Mouse (Mus musculus): ENCODE measurements around the gene Nt5c2. TPM values are rescaled to one million over a fixed set of nuclear protein-coding genes. Genes with fewer than 3 reads are reported as not detected.
A peak's percentile ranks its signal among the peaks of the same experiment; 100 is the strongest.
"Not testable (repeated sequence)": the region's sequence is repeated elsewhere in the genome, so short reads cannot be mapped to it uniquely, and the experiment has no call there.

Nt5c2 gene
- total and polyA plus RNA-seq, 2 experiments from 2014 or later = 64.1 to 81.8 TPM

GRCm38 (mm10) chr19:46998953-46999352 lies 16.0 kb downstream of the Nt5c2 start:
- no peak for DNase-seq (ENCODE audit: low spot score)
- WGBS = 83% methylated on average over 4 of the region's 4 CpGs
- no peaks in the 10 kb centered on the region for H3K9me3 ChIP-seq (ENCODE audit: low read length)
- no peak overlapping the region for H3K4me2 ChIP-seq (ENCODE audit: low read depth, low read length, poor library complexity, severe bottlenecking)
- no peak overlapping the region for H3K9ac ChIP-seq (replicated peaks; ENCODE audit: low read length, poor library complexity, severe bottlenecking)
- no peaks in the 10 kb centered on the region for H3K36me3 ChIP-seq (ENCODE audit: insufficient read depth, low read length)
- no peaks in the 10 kb centered on the region for H3K4me1 ChIP-seq (ENCODE audit: insufficient read depth, low read length)
- no peak for ATAC-seq (ENCODE audit: low FRiP score)
- H3K27ac ChIP-seq (ENCODE audit: low read depth, low read length) = no peak overlapping the region
- no peaks in the 10 kb centered on the region for H3K27me3 ChIP-seq (ENCODE audit: insufficient read depth, low read length)
- H3K4me3 ChIP-seq (ENCODE audit: low read depth, low read length) = no peak overlapping the region
- TF ChIP-seq CTCF (IDR thresholded peaks at IDR 0.05) = no peak

GRCm38 (mm10) chr19:46998168-46998870 lies 16.6 kb downstream of the Nt5c2 start:
- ATAC-seq (ENCODE audit: low FRiP score) (no peak), DNase-seq (ENCODE audit: low spot score) (no peak)
- Histone ChIP-seq H3K9ac (replicated peaks; ENCODE audit: low read length, poor library complexity, severe bottlenecking) (no peak overlapping the region), H3K27me3 (ENCODE audit: insufficient read depth, low read length) (no peaks in the 10 kb centered on the region), H3K27ac (ENCODE audit: low read depth, low read length) (no peak overlapping the region), H3K9me3 (ENCODE audit: low read length) (no peaks in the 10 kb centered on the region), H3K4me3 (ENCODE audit: low read depth, low read length) (no peak overlapping the region), H3K36me3 (ENCODE audit: insufficient read depth, low read length) (no peaks in the 10 kb centered on the region), H3K4me2 (ENCODE audit: low read depth, low read length, poor library complexity, severe bottlenecking) (no peak overlapping the region), H3K4me1 (ENCODE audit: insufficient read depth, low read length) (no peaks in the 10 kb centered on the region)
- WGBS = 82% methylated on average over 8 of the region's 8 CpGs
- no peak for TF ChIP-seq CTCF (IDR thresholded peaks at IDR 0.05)

- WGBS = 85% methylated on average over 9 of the region's 9 CpGs
- Histone ChIP-seq H3K27me3 (ENCODE audit: insufficient read depth, low read length) (no peaks in the 10 kb centered on the region), H3K4me2 (ENCODE audit: low read depth, low read length, poor library complexity, severe bottlenecking) (no peak overlapping the region), H3K36me3 (ENCODE audit: insufficient read depth, low read length) (no peaks in the 10 kb centered on the region), H3K27ac (ENCODE audit: low read depth, low read length) (no peak overlapping the region), H3K9ac (replicated peaks; ENCODE audit: low read length, poor library complexity, severe bottlenecking) (no peak overlapping the region), H3K4me3 (ENCODE audit: low read depth, low read length) (no peak overlapping the region), H3K4me1 (ENCODE audit: insufficient read depth, low read length) (no peaks in the 10 kb centered on the region), H3K9me3 (ENCODE audit: low read length) (no peaks in the 10 kb centered on the region)
- ATAC-seq (ENCODE audit: low FRiP score) = no peak
- no peak for DNase-seq (ENCODE audit: low spot score)
- TF ChIP-seq CTCF (IDR thresholded peaks at IDR 0.05) = no peak
Observed at GRCm38 (mm10) chr19:46996095-46996494, 18.9 kb downstream of the Nt5c2 start.

- H3K4me2 ChIP-seq (ENCODE audit: low read depth, low read length, poor library complexity, severe bottlenecking); H3K9me3 ChIP-seq (ENCODE audit: low read length); H3K27ac ChIP-seq (ENCODE audit: low read depth, low read length); ATAC-seq (ENCODE audit: low FRiP score); H3K4me1 ChIP-seq (ENCODE audit: insufficient read depth, low read length); H3K9ac ChIP-seq (replicated peaks; ENCODE audit: low read length, poor library complexity, severe bottlenecking); DNase-seq (ENCODE audit: low spot score); H3K4me3 ChIP-seq (ENCODE audit: low read depth, low read length); H3K36me3 ChIP-seq (ENCODE audit: insufficient read depth, low read length); H3K27me3 ChIP-seq (ENCODE audit: insufficient read depth, low read length): not testable (repeated sequence)
- 0 out of 2 replicates have a peak, but pooled peaks have one; percentile 9 for TF ChIP-seq CTCF (IDR thresholded peaks at IDR 0.05)
- 75% methylated on average over 4 of the region's 4 CpGs for WGBS
Observed at GRCm38 (mm10) chr19:46992329-46992728, 22.6 kb downstream of the Nt5c2 start.

GRCm38 (mm10) chr19:46991145-46991544 lies 23.8 kb downstream of the Nt5c2 start:
- ATAC-seq (ENCODE audit: low FRiP score) (no peak), DNase-seq (ENCODE audit: low spot score) (peak; percentile 89)
- WGBS = 13% methylated on average over 5 of the region's 5 CpGs
- no peak overlapping the region for H3K4me3 ChIP-seq (ENCODE audit: low read depth, low read length)
- no peaks in the 10 kb centered on the region for H3K27me3 ChIP-seq (ENCODE audit: insufficient read depth, low read length)
- H3K4me2 ChIP-seq (ENCODE audit: low read depth, low read length, poor library complexity, severe bottlenecking) = no peak overlapping the region
- no peak overlapping the region for H3K27ac ChIP-seq (ENCODE audit: low read depth, low read length)
- H3K9ac ChIP-seq (replicated peaks; ENCODE audit: low read length, poor library complexity, severe bottlenecking) = no peak overlapping the region
- TF ChIP-seq CTCF (IDR thresholded peaks at IDR 0.05) = peak; percentile 97
- H3K4me1 ChIP-seq (ENCODE audit: insufficient read depth, low read length) = no peaks in the 10 kb centered on the region
- H3K36me3 ChIP-seq (ENCODE audit: insufficient read depth, low read length) = no peaks in the 10 kb centered on the region
- no peaks in the 10 kb centered on the region for H3K9me3 ChIP-seq (ENCODE audit: low read length)

GRCm38 (mm10) chr19:46990625-46991024 lies 24.3 kb downstream of the Nt5c2 start:
- H3K9ac ChIP-seq (replicated peaks; ENCODE audit: low read length, poor library complexity, severe bottlenecking); ATAC-seq (ENCODE audit: low FRiP score); H3K4me2 ChIP-seq (ENCODE audit: low read depth, low read length, poor library complexity, severe bottlenecking); H3K36me3 ChIP-seq (ENCODE audit: insufficient read depth, low read length); H3K9me3 ChIP-seq (ENCODE audit: low read length); DNase-seq (ENCODE audit: low spot score); H3K4me3 ChIP-seq (ENCODE audit: low read depth, low read length); H3K27me3 ChIP-seq (ENCODE audit: insufficient read depth, low read length); H3K27ac ChIP-seq (ENCODE audit: low read depth, low read length); H3K4me1 ChIP-seq (ENCODE audit: insufficient read depth, low read length): not testable (repeated sequence)
- WGBS = 75% methylated on average over 8 of the region's 8 CpGs

All from midbrain, postnatal 0 days (tissue).